In genomic region chr3:108085281-108085720, GRCm38 (mm10) we compare ENCODE assay signal across 8 mouse cellular contexts. TPM values are rescaled to one million over a fixed set of nuclear protein-coding genes. Genes with fewer than 3 reads are reported as not detected.
DNase-seq lines count a peak whose midpoint lies in the region; ATAC-seq lines count a peak whose summit lies in the region.

No protein-coding gene starts in this region.

- peak; percentile 98 for DNase-seq in adrenal gland, adult (ENCODE audit: inconsistent age in 2 of 2, low spot score in 1 of 2)
- peak; percentile 94 for DNase-seq in embryo, embryonic 10 days (ENCODE audit: low spot score)
- peak; percentile 94 for DNase-seq in gastrocnemius, postnatal 10 days
- peak; percentile 95 for DNase-seq in induced T-regulatory cell, adult 2 months (ENCODE audit: low read depth)
- peak; percentile 77 to 88 for DNase-seq in left cerebral cortex, adult 8-10 months (ENCODE audit: low spot score in 2 of 2)
- DNase-seq in right cerebral cortex, adult 2 months (ENCODE audit: low spot score in 2 of 2), result peak; percentile 90 to 91
- DNase-seq in urinary bladder, postnatal 10 days (ENCODE audit: low spot score), result peak; percentile 73

- peak; percentile 86 for ATAC-seq in megakaryocyte, adult 5-6 weeks (ENCODE audit: poor library complexity, severe bottlenecking)

RNA-seq across cellular contexts. Expression of gene Ampd2, which starts 1.1 kb away (rescaled TPM):
- 10 to 100 TPM in 1 of 2 experiments, 1 to 10 TPM in 1; 9.5 to 15.0 TPM for total RNA-seq in gastrocnemius, postnatal 10 days (2021)
- total RNA-seq in left cerebral cortex, adult 8-10 months (2022), result 10 to 100 TPM; 56.4 to 61.4 (median 58.1) TPM
- total RNA-seq in megakaryocyte, adult 5-6 weeks (2015), result 16.3 and 20.9 TPM in 2 replicates
- total RNA-seq in megakaryocyte, adult 5-6 weeks (2017), result 21.8 and 23.1 TPM in 2 replicates

RNA-seq across cellular contexts. Expression of gene Gnat2, which starts 7.3 kb away (rescaled TPM):
- under 1 TPM in 1 of 2 experiments, not detected in 1; 0.54 TPM for total RNA-seq in gastrocnemius, postnatal 10 days (2021)
- total RNA-seq in left cerebral cortex, adult 8-10 months (2022), result under 1 TPM in 2 of 4 experiments, not detected in 2; 0.21 to 0.46 TPM
- not detected in 2 replicates for total RNA-seq in megakaryocyte, adult 5-6 weeks (2015)
- not detected in 2 replicates for total RNA-seq in megakaryocyte, adult 5-6 weeks (2017)

RNA-seq across cellular contexts. Expression of gene Gstm4, which starts 40.6 kb away (rescaled TPM):
- total RNA-seq in gastrocnemius, postnatal 10 days (2021), result 10 to 100 TPM in 1 of 2 experiments, 1 to 10 TPM in 1; 9.8 to 10.4 TPM
- 10 to 100 TPM in 3 of 4 experiments, 1 to 10 TPM in 1; 10.0 to 12.6 (median 11.2) TPM for total RNA-seq in left cerebral cortex, adult 8-10 months (2022)
- 8.0 and 10.1 TPM in 2 replicates for total RNA-seq in megakaryocyte, adult 5-6 weeks (2015)
- total RNA-seq in megakaryocyte, adult 5-6 weeks (2017), result 6.5 and 12.1 TPM in 2 replicates

Comparison
In these comparisons a context has a peak if more than half of its experiments do, and no peak if none do; other contexts are left out.
1. Peak in every context shown above with its lines: DNase-seq and ATAC-seq.